Mouse (Mus musculus) liver, embryonic 11.5 days (tissue): Measurements from ENCODE around the gene Hspa1a. TPM values are rescaled to one million over a fixed set of nuclear protein-coding genes. Genes with fewer than 3 reads are reported as not detected.

ENCODE experiments used
- ATAC-seq: fragments of 200-750 bp; cut with Nextera tagmentation; replicated peaks from 2 replicates; pipeline ENCODE4 v1.8.0; 2017; ENCODE audit warnings: moderate number of reproducible peaks, mild to moderate bottlenecking, moderate TSS enrichment, moderate library complexity; ENCODE audit not compliant: low FRiP score
- DNase-seq: peaks from one replicate; pipeline ENCODE4 v3.0.0-alpha.2; 2017; ENCODE audit warnings: low spot score
- H3K27ac ChIP-seq: fragments of 300-500 bp; sonication (generic); 2 replicates; pipeline ENCODE4 v1.5.1; 2014; ENCODE audit warnings: mild to moderate bottlenecking, low read depth, low read length, control low read depth
- H3K27me3 ChIP-seq: fragments of 300-500 bp; sonication (generic); replicated peaks from 2 replicates; pipeline ENCODE4 v1.6.1; 2014; ENCODE audit warnings: low read length, mixed read lengths; ENCODE audit not compliant: control insufficient read depth, insufficient read depth
- H3K36me3 ChIP-seq: fragments of 300-500 bp; sonication (generic); 2 replicates; pipeline ENCODE4 v1.6.1; 2014; ENCODE audit warnings: mild to moderate bottlenecking, low read length, moderate library complexity, mixed read lengths; ENCODE audit not compliant: control insufficient read depth, insufficient read depth
- H3K4me1 ChIP-seq: fragments of 300-500 bp; sonication (generic); replicated peaks from 2 replicates; pipeline ENCODE4 v1.6.1; 2014; ENCODE audit warnings: low read length, mixed read lengths; ENCODE audit not compliant: control insufficient read depth, insufficient read depth
- H3K4me2 ChIP-seq: fragments of 300-500 bp; sonication (generic); 2 replicates; pipeline ENCODE4 v1.6.1; 2014; ENCODE audit warnings: mild to moderate bottlenecking, control low read depth, moderate library complexity
- H3K4me3 ChIP-seq: fragments of 300-500 bp; sonication (generic); 2 replicates; pipeline ENCODE4 v1.5.1; 2014; ENCODE audit warnings: low read depth, low read length, control low read depth
- H3K9ac ChIP-seq: fragments of 300-500 bp; sonication (generic); 2 replicates; pipeline ENCODE4 v1.6.1; 2014; ENCODE audit warnings: low read depth, low read length, control low read depth
- H3K9me3 ChIP-seq: fragments of 300-500 bp; sonication (generic); 2 replicates; pipeline ENCODE4 v1.6.1; 2016; ENCODE audit warnings: low read length, inconsistent platforms, mixed read lengths; ENCODE audit not compliant: control insufficient read depth
- WGBS: fragments of 180-500 bp; shearing (Covaris S2); extraction: QIAGEN DNeasy Blood & Tissue Kit; methylation state at CpG from one replicate; pipeline ENCODE4 v1.1.7; 2014; 5-methylcytosine and 5-hydroxymethylcytosine counted together
- polyA plus RNA-seq: library from polyadenylated mRNA; unstranded; fragments of >200 nt; fragmentation: Nextera tagmentation; extraction: Ambion mirVana; gene quantifications from 2 replicates; pipeline ENCODE4 v1.2.1, GENCODE M21; 2014

Gene Hspa1a
- polyA plus RNA-seq, 1 experiment from 2014 or later: 5.7 TPM

GRCm38 (mm10) chr17:34955884-34956283, 16.1 kb downstream of the Hspa1a start:
- Histone ChIP-seq H3K27ac (no peak overlapping the region), H3K27me3 (peaks cover 3% of the 10 kb centered on the region; the same call in 1 of the 2 replicates), H3K9ac (no peak overlapping the region), H3K9me3 (no peaks in the 10 kb centered on the region), H3K4me3 (no peak overlapping the region), H3K36me3 (peaks cover 6% of the 10 kb centered on the region; the same call in 1 of the 2 replicates), H3K4me2 (no peak overlapping the region), H3K4me1 (peaks cover 11% of the 10 kb centered on the region)
- DNase-seq (no peak), ATAC-seq (no peak)
- 73% methylated on average over 3 of the region's 3 CpGs for WGBS

- Histone ChIP-seq H3K36me3 (peaks cover 16% of the 10 kb centered on the region), H3K27me3 (peaks cover 3% of the 10 kb centered on the region; the same call in 1 of the 2 replicates), H3K4me1 (peaks cover 11% of the 10 kb centered on the region), H3K9me3 (no peaks in the 10 kb centered on the region), H3K9ac (no peak overlapping the region), H3K4me3 (no peak overlapping the region), H3K4me2 (no peak overlapping the region), H3K27ac (no peak overlapping the region)
- WGBS: 82% methylated on average over 4 of the region's 4 CpGs
- DNase-seq (no peak), ATAC-seq (no peak)
Observed at GRCm38 (mm10) chr17:34954831-34955230, 17.1 kb downstream of the Hspa1a start.

GRCm38 (mm10) chr17:34953904-34954303, 18.1 kb downstream of the Hspa1a start:
- no peak overlapping the region for H3K27ac ChIP-seq
- H3K27me3 ChIP-seq: peaks cover 3% of the 10 kb centered on the region; the same call in 1 of the 2 replicates
- no peak for ATAC-seq
- no peak overlapping the region for H3K9ac ChIP-seq
- H3K4me1 ChIP-seq: peaks cover 6% of the 10 kb centered on the region; the same call in 1 of the 2 replicates
- H3K9me3 ChIP-seq: no peaks in the 10 kb centered on the region
- no peak overlapping the region for H3K4me2 ChIP-seq
- WGBS: 91% methylated on average over 4 of the region's 4 CpGs
- H3K36me3 ChIP-seq: peaks cover 20% of the 10 kb centered on the region
- H3K4me3 ChIP-seq: no peak overlapping the region
- DNase-seq: no peak

- Histone ChIP-seq H3K9me3 (no peaks in the 10 kb centered on the region), H3K9ac (peak overlapping the region; percentile 100), H3K4me1 (peaks cover 6% of the 10 kb centered on the region; the same call in 1 of the 2 replicates), H3K36me3 (peaks cover 20% of the 10 kb centered on the region), H3K27ac (0 out of 2 replicates have a peak overlapping the region, but pooled peaks have one; percentile 99), H3K4me3 (peak overlapping the region; percentile 94), H3K27me3 (peaks cover 3% of the 10 kb centered on the region; the same call in 1 of the 2 replicates), H3K4me2 (peak overlapping the region; percentile 70)
- ATAC-seq (no peak), DNase-seq (no peak)
- 79% methylated on average over 3 of the region's 3 CpGs for WGBS
Observed at GRCm38 (mm10) chr17:34953258-34953657, 18.7 kb downstream of the Hspa1a start.

- peak overlapping the region; percentile 70 for H3K4me2 ChIP-seq
- ATAC-seq: peak; percentile 66
- H3K4me1 ChIP-seq: peaks cover 6% of the 10 kb centered on the region; the same call in 1 of the 2 replicates
- H3K4me3 ChIP-seq: peak overlapping the region; percentile 94
- H3K27me3 ChIP-seq: peaks cover 3% of the 10 kb centered on the region; the same call in 1 of the 2 replicates
- no peaks in the 10 kb centered on the region for H3K9me3 ChIP-seq
- H3K27ac ChIP-seq: peak overlapping the region; percentile 99
- WGBS: under 1% methylated on average over 23 of the region's 23 CpGs
- peak; percentile 89 for DNase-seq
- H3K36me3 ChIP-seq: peaks cover 20% of the 10 kb centered on the region
- peak overlapping the region; percentile 100 for H3K9ac ChIP-seq
Observed at GRCm38 (mm10) chr17:34952378-34953040, 19.4 kb downstream of the Hspa1a start.

- Histone ChIP-seq H3K4me1 (peaks cover 6% of the 10 kb centered on the region; the same call in 1 of the 2 replicates), H3K27ac (peak overlapping the region; percentile 99), H3K9ac (peak overlapping the region; percentile 100), H3K4me3 (peak overlapping the region; percentile 94), H3K9me3 (no peaks in the 10 kb centered on the region), H3K36me3 (peaks cover 20% of the 10 kb centered on the region), H3K27me3 (peaks cover under 1% of the 10 kb centered on the region; the same call in 1 of the 2 replicates), H3K4me2 (peak overlapping the region; percentile 70)
- DNase-seq (no peak), ATAC-seq (0 out of 2 replicates have a peak, but pooled peaks have one; percentile 16)
- WGBS: under 1% methylated on average over 29 of the region's 29 CpGs
Observed at GRCm38 (mm10) chr17:34951636-34952377, 20.1 kb downstream of the Hspa1a start.

GRCm38 (mm10) chr17:34950514-34951455, 21.2 kb downstream of the Hspa1a start:
- Histone ChIP-seq H3K36me3 (peaks cover 20% of the 10 kb centered on the region), H3K9me3 (no peaks in the 10 kb centered on the region), H3K9ac (peak overlapping the region; percentile 100), H3K4me3 (peak overlapping the region; percentile 94), H3K27me3 (no peaks in the 10 kb centered on the region), H3K4me2 (peak overlapping the region; percentile 70), H3K27ac (peak overlapping the region; percentile 99), H3K4me1 (peaks cover 6% of the 10 kb centered on the region; the same call in 1 of the 2 replicates)
- WGBS: 21% methylated on average over 10 of the region's 10 CpGs
- DNase-seq (no peak), ATAC-seq (no peak)

GRCm38 (mm10) chr17:34949553-34949969, 22.4 kb downstream of the Hspa1a start:
- Histone ChIP-seq H3K9me3 (no peaks in the 10 kb centered on the region), H3K36me3 (peaks cover 20% of the 10 kb centered on the region), H3K27ac (peak overlapping the region; percentile 99), H3K4me1 (peaks cover 6% of the 10 kb centered on the region; the same call in 1 of the 2 replicates), H3K27me3 (no peaks in the 10 kb centered on the region), H3K4me2 (peak overlapping the region; percentile 70; the same call in 1 of the 2 replicates), H3K9ac (peak overlapping the region; percentile 34; the same call in 1 of the 2 replicates), H3K4me3 (peak overlapping the region; percentile 94; the same call in 1 of the 2 replicates)
- WGBS: 14% methylated on average over 4 of the region's 4 CpGs
- peak; percentile 51 for ATAC-seq
- peak; percentile 71 for DNase-seq
